Mouse (Mus musculus) heart, embryonic 14.5 days (tissue): Measurements from ENCODE around the gene Gria4. TPM values are rescaled to one million over a fixed set of nuclear protein-coding genes. Genes with fewer than 3 reads are reported as not detected.
"Not testable (repeated sequence)": the region's sequence is repeated elsewhere in the genome, so short reads cannot be mapped to it uniquely, and the experiment has no call there.

ENCODE experiments used
- ATAC-seq: fragments of 200-750 bp; cut with Nextera tagmentation; 2 replicates; pipeline ENCODE4 v1.8.0; 2017; ENCODE audit warnings: low read depth, moderate TSS enrichment; ENCODE audit not compliant: insufficient number of reproducible peaks, insufficient read depth, low FRiP score
- H3K27ac ChIP-seq, 2 experiments: fragments of 200-500 bp in 1 of 2; fragments of 300-500 bp in 1 of 2; sonication (generic) in 1 of 2; replicated peaks in 1 of 2; 2 replicates each; pipeline ENCODE4 v1.5.1; 2012 to 2014; ENCODE audit warnings: low read depth in 2 of 2, low read length in 2 of 2, control low read depth in 1 of 2, mild to moderate bottlenecking in 1 of 2, mixed read lengths in 1 of 2; ENCODE audit not compliant: control insufficient read depth in 1 of 2, insufficient read depth in 1 of 2
- H3K27me3 ChIP-seq: fragments of 300-500 bp; sonication (generic); 2 replicates; pipeline ENCODE4 v1.6.1; 2014; ENCODE audit warnings: mild to moderate bottlenecking, low read length, control low read depth; ENCODE audit not compliant: control insufficient read depth, insufficient read depth
- H3K36me3 ChIP-seq: fragments of 300-500 bp; sonication (generic); 2 replicates; pipeline ENCODE4 v1.6.1; 2014; ENCODE audit warnings: mild to moderate bottlenecking, control low read depth, low read length, mixed read lengths; ENCODE audit not compliant: control insufficient read depth, insufficient read depth
- H3K4me1 ChIP-seq, 2 experiments: fragments of 200-500 bp in 1 of 2; fragments of 300-500 bp in 1 of 2; sonication (generic) in 1 of 2; 2 replicates each; pipeline ENCODE4 v1.6.1; 2012 to 2014; ENCODE audit warnings: low read length in 2 of 2, control low read depth in 1 of 2, mixed read lengths in 1 of 2; ENCODE audit not compliant: control insufficient read depth in 2 of 2, insufficient read depth in 2 of 2
- H3K4me2 ChIP-seq: fragments of 300-500 bp; sonication (generic); 2 replicates; pipeline ENCODE4 v1.6.1; 2014; ENCODE audit warnings: mild to moderate bottlenecking, low read length
- H3K4me3 ChIP-seq, 2 experiments: fragments of 200-500 bp in 1 of 2; fragments of 300-500 bp in 1 of 2; sonication (generic) in 1 of 2; 2 replicates each; pipeline ENCODE4 v1.5.1; 2012 to 2014; ENCODE audit warnings: low read length in 2 of 2, mild to moderate bottlenecking in 2 of 2, control low read depth in 1 of 2, low read depth in 1 of 2, moderate library complexity in 1 of 2; ENCODE audit not compliant: control insufficient read depth in 1 of 2, insufficient read depth in 1 of 2
- H3K9ac ChIP-seq: fragments of 300-500 bp; sonication (generic); 2 replicates; pipeline ENCODE4 v1.6.1; 2014; ENCODE audit warnings: mild to moderate bottlenecking, low read length
- H3K9me3 ChIP-seq: fragments of 300-500 bp; sonication (generic); 2 replicates; pipeline ENCODE4 v1.6.1; 2016; ENCODE audit warnings: low read length, control low read depth; ENCODE audit not compliant: control insufficient read depth
- WGBS: fragments of 180-500 bp; shearing (Covaris S2); extraction: QIAGEN DNeasy Blood & Tissue Kit; methylation state at CpG from one replicate; pipeline ENCODE4 v1.1.7; 2014; 5-methylcytosine and 5-hydroxymethylcytosine counted together
- polyA plus RNA-seq: library from polyadenylated mRNA; unstranded; fragments of >200 nt; fragmentation: Nextera tagmentation; extraction: Ambion mirVana; gene quantifications from 2 replicates; pipeline ENCODE4 v1.2.1, GENCODE M21; 2014

Gene Gria4
- polyA plus RNA-seq, 1 experiment from 2014 or later, result 0.55 TPM

- ATAC-seq, H3K27ac ChIP-seq, H3K4me3 ChIP-seq, H3K36me3 ChIP-seq, H3K9ac ChIP-seq, H3K4me2 ChIP-seq, H3K9me3 ChIP-seq, H3K4me1 ChIP-seq, H3K27me3 ChIP-seq: not testable (repeated sequence)
Measured at GRCm38 (mm10) chr9:4749407-4749806, 46.6 kb downstream of the Gria4 start.

- no peaks in the 10 kb centered on the region for H3K9me3 ChIP-seq
- 71% methylated on average over 2 of the region's 2 CpGs for WGBS
- H3K36me3 ChIP-seq, result no peaks in the 10 kb centered on the region
- no peak overlapping the region for H3K4me2 ChIP-seq
- no peak overlapping the region for H3K4me3 ChIP-seq
- no peak overlapping the region for H3K27ac ChIP-seq
- no peaks in the 10 kb centered on the region for H3K27me3 ChIP-seq
- H3K4me1 ChIP-seq, result no peaks in the 10 kb centered on the region
- no peak for ATAC-seq
- H3K9ac ChIP-seq, result no peak overlapping the region
Measured at GRCm38 (mm10) chr9:4714086-4714485, 81.9 kb downstream of the Gria4 start.

GRCm38 (mm10) chr9:4712367-4712766 is 83.7 kb downstream of the Gria4 start:
- no peak overlapping the region for H3K4me2 ChIP-seq
- H3K4me1 ChIP-seq, result no peaks in the 10 kb centered on the region
- ATAC-seq, result no peak
- no peak overlapping the region for H3K4me3 ChIP-seq
- no peaks in the 10 kb centered on the region for H3K27me3 ChIP-seq
- H3K27ac ChIP-seq, result no peak overlapping the region
- H3K9me3 ChIP-seq, result no peaks in the 10 kb centered on the region
- no peak overlapping the region for H3K9ac ChIP-seq
- no peaks in the 10 kb centered on the region for H3K36me3 ChIP-seq

- H3K27me3 ChIP-seq, result no peaks in the 10 kb centered on the region
- WGBS, result 49% methylated on average over 1 of the region's 1 CpGs
- H3K9ac ChIP-seq, result no peak overlapping the region
- H3K4me3 ChIP-seq, result no peak overlapping the region
- no peak overlapping the region for H3K4me2 ChIP-seq
- H3K9me3 ChIP-seq, result no peaks in the 10 kb centered on the region
- no peak for ATAC-seq
- no peak overlapping the region for H3K27ac ChIP-seq
- H3K36me3 ChIP-seq, result no peaks in the 10 kb centered on the region
- H3K4me1 ChIP-seq, result no peaks in the 10 kb centered on the region
Measured at GRCm38 (mm10) chr9:4687149-4687548, 108.9 kb downstream of the Gria4 start.

GRCm38 (mm10) chr9:4680244-4680643 is 115.8 kb downstream of the Gria4 start:
- Histone ChIP-seq H3K4me2 (no peak overlapping the region), H3K36me3 (no peaks in the 10 kb centered on the region), H3K27me3 (no peaks in the 10 kb centered on the region), H3K4me1 (no peaks in the 10 kb centered on the region), H3K27ac (no peak overlapping the region), H3K4me3 (no peak overlapping the region), H3K9ac (no peak overlapping the region), H3K9me3 (no peaks in the 10 kb centered on the region)
- no peak for ATAC-seq
- 50% methylated on average over 2 of the region's 2 CpGs for WGBS

GRCm38 (mm10) chr9:4679099-4679498 is 116.9 kb downstream of the Gria4 start:
- Histone ChIP-seq H3K27ac (no peak overlapping the region), H3K4me1 (no peaks in the 10 kb centered on the region), H3K36me3 (no peaks in the 10 kb centered on the region), H3K27me3 (no peaks in the 10 kb centered on the region), H3K4me2 (no peak overlapping the region), H3K9me3 (no peaks in the 10 kb centered on the region), H3K4me3 (no peak overlapping the region), H3K9ac (no peak overlapping the region)
- 86% methylated on average over 1 of the region's 1 CpGs for WGBS
- ATAC-seq, result no peak

GRCm38 (mm10) chr9:4665691-4666090 is 130.3 kb downstream of the Gria4 start:
- Histone ChIP-seq H3K4me1 (no peaks in the 10 kb centered on the region), H3K27me3 (no peaks in the 10 kb centered on the region), H3K9me3 (no peaks in the 10 kb centered on the region), H3K36me3 (no peaks in the 10 kb centered on the region), H3K4me3 (no peak overlapping the region), H3K27ac (no peak overlapping the region), H3K4me2 (no peak overlapping the region), H3K9ac (no peak overlapping the region)
- ATAC-seq, result no peak
- 48% methylated on average over 2 of the region's 2 CpGs for WGBS

GRCm38 (mm10) chr9:4662421-4662820 is 133.6 kb downstream of the Gria4 start:
- Histone ChIP-seq H3K4me3 (no peak overlapping the region), H3K4me2 (no peak overlapping the region), H3K36me3 (no peaks in the 10 kb centered on the region), H3K9me3 (no peaks in the 10 kb centered on the region), H3K4me1 (no peaks in the 10 kb centered on the region), H3K27ac (no peak overlapping the region), H3K9ac (no peak overlapping the region), H3K27me3 (no peaks in the 10 kb centered on the region)
- WGBS, result 63% methylated on average over 1 of the region's 1 CpGs
- no peak for ATAC-seq
